In the genomic region with DNA sequence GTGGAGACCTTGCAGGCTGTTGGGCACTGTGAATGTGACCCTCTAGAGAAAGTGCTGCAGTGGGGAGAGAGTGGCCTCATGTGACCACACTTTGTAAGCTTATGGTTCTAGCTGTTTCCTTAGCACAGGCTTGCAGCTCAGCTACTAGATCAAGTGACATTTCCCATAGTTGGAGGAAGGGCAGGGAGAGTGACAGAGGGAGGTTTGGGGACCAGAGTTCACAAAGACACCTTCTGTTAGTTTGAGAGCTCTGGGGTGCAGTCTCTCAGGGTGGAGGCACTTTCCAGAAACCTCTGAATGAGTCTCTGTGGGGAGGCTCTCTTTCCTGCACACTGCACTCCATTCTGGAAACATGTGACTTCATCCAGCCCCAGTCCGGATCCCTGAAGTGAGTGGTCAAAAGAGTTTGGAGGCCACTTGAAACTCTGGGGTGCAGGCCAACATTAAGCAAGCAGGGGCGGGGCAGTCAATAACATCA, we compare ENCODE assay signal across 9 mouse cellular contexts.
A peak's percentile ranks its signal among the peaks of the same experiment; 100 is the strongest.
DNase-seq lines count a peak whose midpoint lies in the region; ATAC-seq lines count a peak whose summit lies in the region.
"Had no signal": no experiment of that assay in that cellular context is flagged by ENCODE, and none has a peak within 500 bp of the region (broad histone marks: within the 10 kb centered on the region; RNA-seq: fewer than 3 reads in every experiment).

No protein-coding gene starts in this region.

- intact Hi-C loops in heart, postnatal 14 days (cut with DNase I): loop anchor here (5.0 kb wide), 1 partner anchor 114 kb away; a partner anchor contains a TSS

- no peak overlapping the region for H3K27ac ChIP-seq in liver, embryonic 12.5 days
- H3K27ac ChIP-seq in liver, embryonic 11.5 days (ENCODE audit: low read depth, low read length): no peak overlapping the region
- H3K27ac ChIP-seq: layer of hippocampus, adult 2 months had no signal

- ATAC-seq in liver, embryonic 12.5 days: 0 out of 2 replicates have a peak, but pooled peaks have one; percentile 24
- ATAC-seq in liver, embryonic 11.5 days (replicated peaks; ENCODE audit: low FRiP score): no peak
- no peak for ATAC-seq in monocyte, adult 5-6 weeks (replicated peaks; ENCODE audit: insufficient number of reproducible peaks, low FRiP score, low TSS enrichment, poor library complexity, severe bottlenecking)

- H3K4me3 ChIP-seq in liver, embryonic 12.5 days: no peak overlapping the region
- no peak overlapping the region for H3K4me3 ChIP-seq in liver, embryonic 11.5 days (ENCODE audit: low read depth, low read length)
- H3K4me3 ChIP-seq: layer of hippocampus, adult 2 months had no signal

- no peak overlapping the region for H3K4me2 ChIP-seq in liver, embryonic 12.5 days
- H3K4me2 ChIP-seq in liver, embryonic 11.5 days: no peak overlapping the region

- no peak overlapping the region for H3K9ac ChIP-seq in liver, embryonic 12.5 days
- H3K9ac ChIP-seq in liver, embryonic 11.5 days (ENCODE audit: low read depth, low read length): no peak overlapping the region

- H3K36me3 ChIP-seq in liver, embryonic 12.5 days: no peaks in the 10 kb centered on the region
- H3K36me3 ChIP-seq in liver, embryonic 11.5 days (ENCODE audit: control insufficient read depth, insufficient read depth, low read length): no peaks in the 10 kb centered on the region

- no peaks in the 10 kb centered on the region for H3K9me3 ChIP-seq in liver, embryonic 12.5 days (replicated peaks)
- no peaks in the 10 kb centered on the region for H3K9me3 ChIP-seq in liver, embryonic 11.5 days (ENCODE audit: control insufficient read depth, low read length)

- DNase-seq in cerebellum, adult 9-11 months: peak; percentile 16
- DNase-seq in cerebellum, postnatal 36 days: no peak
- DNase-seq in liver, embryonic 11.5 days (ENCODE audit: low spot score): no peak
- DNase-seq in heart, postnatal 14 days: peak; percentile 23 to 36
- peak; percentile 38 to 52 for DNase-seq in lung, postnatal 4 days
- no peak for DNase-seq in yolk sac, embryonic 10.5 days (ENCODE audit: low spot score)

- H3K27me3 ChIP-seq in liver, embryonic 12.5 days (replicated peaks): no peaks in the 10 kb centered on the region
- no peaks in the 10 kb centered on the region for H3K27me3 ChIP-seq in liver, embryonic 11.5 days (replicated peaks; ENCODE audit: control insufficient read depth, insufficient read depth, low read length)

- H3K4me1 ChIP-seq in liver, embryonic 12.5 days: no peaks in the 10 kb centered on the region
- no peaks in the 10 kb centered on the region; the same call in 1 of the 2 replicates for H3K4me1 ChIP-seq in liver, embryonic 11.5 days (replicated peaks; ENCODE audit: control insufficient read depth, insufficient read depth, low read length)

- 61% methylated on average over 2 of the region's 2 CpGs for WGBS in liver, embryonic 12.5 days (ENCODE audit: insufficient replicate concordance)
- 67% methylated on average over 2 of the region's 2 CpGs for WGBS in liver, embryonic 11.5 days

Comparison
In these comparisons a context has a peak if more than half of its experiments do, and no peak if none do; other contexts are left out.
1. DNase-seq: peak in cerebellum, adult 9-11 months (single experiment), heart, postnatal 14 days (2 of 2) and lung, postnatal 4 days (2 of 2); none in cerebellum, postnatal 36 days (0 of 2), liver, embryonic 11.5 days (single experiment) and yolk sac, embryonic 10.5 days (single experiment).